9 mouse cellular contexts compared by ENCODE assay signal in genomic region chr17:78272713-78273483, GRCm38 (mm10).
A peak's percentile ranks its signal among the peaks of the same experiment; 100 is the strongest.
DNase-seq lines count a peak whose midpoint lies in the region; ATAC-seq lines count a peak whose summit lies in the region.
"Had no signal": no experiment of that assay in that cellular context is flagged by ENCODE, and none has a peak within 500 bp of the region (broad histone marks: within the 10 kb centered on the region; RNA-seq: fewer than 3 reads in every experiment).

No protein-coding gene starts in this region.

- no peak overlapping the region for H3K4me3 ChIP-seq in heart, embryonic 11.5 days (ENCODE audit: low read depth, low read length)
- H3K4me3 ChIP-seq in midbrain, embryonic 10.5 days, result no peak overlapping the region
- H3K4me3 ChIP-seq in midbrain, embryonic 11.5 days (ENCODE audit: low read depth, low read length), result no peak overlapping the region
- no peak overlapping the region for H3K4me3 ChIP-seq in intestine, embryonic 15.5 days (replicated peaks)
- no peak overlapping the region for H3K4me3 ChIP-seq in stomach, embryonic 14.5 days (ENCODE audit: low read depth, low read length)

- 75% methylated on average over 8 of the region's 8 CpGs for WGBS in heart, embryonic 11.5 days (ENCODE audit: insufficient replicate concordance)
- 85% methylated on average over 8 of the region's 8 CpGs for WGBS in midbrain, embryonic 10.5 days
- 69% methylated on average over 8 of the region's 8 CpGs for WGBS in midbrain, embryonic 11.5 days
- WGBS in intestine, embryonic 15.5 days, result 58% methylated on average over 8 of the region's 8 CpGs
- WGBS in stomach, embryonic 14.5 days, result 56% methylated on average over 8 of the region's 8 CpGs

- H3K9ac ChIP-seq in heart, embryonic 11.5 days (ENCODE audit: low read depth, low read length), result no peak overlapping the region
- no peak overlapping the region for H3K9ac ChIP-seq in midbrain, embryonic 11.5 days (ENCODE audit: low read length)
- no peak overlapping the region for H3K9ac ChIP-seq in intestine, embryonic 15.5 days
- H3K9ac ChIP-seq in stomach, embryonic 14.5 days (replicated peaks; ENCODE audit: low read depth, low read length), result no peak overlapping the region

- H3K36me3 ChIP-seq in heart, embryonic 11.5 days (ENCODE audit: control insufficient read depth, insufficient read depth, low read length), result no peaks in the 10 kb centered on the region
- H3K36me3 ChIP-seq in midbrain, embryonic 10.5 days, result no peaks in the 10 kb centered on the region
- H3K36me3 ChIP-seq in midbrain, embryonic 11.5 days (ENCODE audit: control insufficient read depth, insufficient read depth, low read length), result no peaks in the 10 kb centered on the region
- no peaks in the 10 kb centered on the region for H3K36me3 ChIP-seq in intestine, embryonic 15.5 days
- no peaks in the 10 kb centered on the region for H3K36me3 ChIP-seq in stomach, embryonic 14.5 days (ENCODE audit: control insufficient read depth, insufficient read depth, low read length)

- DNase-seq in heart, adult 11 months, result peak; percentile 92
- no peak for DNase-seq in midbrain, embryonic 10.5 days (ENCODE audit: low spot score)
- no peak for DNase-seq in midbrain, embryonic 11.5 days (ENCODE audit: low spot score, missing footprints)
- no peak for DNase-seq in urinary bladder, postnatal 25 days (ENCODE audit: low spot score)
- DNase-seq in left cerebral cortex, adult 11 months (ENCODE audit: low spot score), result no peak
- DNase-seq: cerebellum, adult 11-12 months had no signal

- H3K27ac ChIP-seq in heart, embryonic 11.5 days (ENCODE audit: low read depth, low read length), result no peak overlapping the region
- H3K27ac ChIP-seq in midbrain, embryonic 10.5 days (replicated peaks), result peak overlapping the region; percentile 49
- H3K27ac ChIP-seq in midbrain, embryonic 11.5 days (ENCODE audit: low read depth, low read length), result no peak overlapping the region
- H3K27ac ChIP-seq in intestine, embryonic 15.5 days, result 0 out of 2 replicates have a peak overlapping the region, but pooled peaks have one; percentile 11
- H3K27ac ChIP-seq in stomach, embryonic 14.5 days (ENCODE audit: low read length), result peak overlapping the region; percentile 63; the same call in 1 of the 2 replicates

- H3K27me3 ChIP-seq in heart, embryonic 11.5 days (ENCODE audit: control insufficient read depth, insufficient read depth, low read length), result no peaks in the 10 kb centered on the region
- no peaks in the 10 kb centered on the region for H3K27me3 ChIP-seq in midbrain, embryonic 10.5 days (ENCODE audit: low read depth, poor library complexity, severe bottlenecking)
- H3K27me3 ChIP-seq in midbrain, embryonic 11.5 days (ENCODE audit: control insufficient read depth, insufficient read depth, low read length), result no peaks in the 10 kb centered on the region
- H3K27me3 ChIP-seq in intestine, embryonic 15.5 days (replicated peaks), result no peaks in the 10 kb centered on the region
- no peaks in the 10 kb centered on the region for H3K27me3 ChIP-seq in stomach, embryonic 14.5 days (ENCODE audit: control insufficient read depth, insufficient read depth, low read length)

- ATAC-seq in heart, embryonic 11.5 days (replicated peaks; ENCODE audit: insufficient number of reproducible peaks, low FRiP score, low TSS enrichment), result no peak
- ATAC-seq in midbrain, embryonic 11.5 days (ENCODE audit: low FRiP score), result no peak
- ATAC-seq in intestine, embryonic 15.5 days, result peak; percentile 13; the same call in 1 of the 2 replicates
- no peak for ATAC-seq in stomach, embryonic 14.5 days (ENCODE audit: insufficient number of reproducible peaks, insufficient read depth, low FRiP score, low read depth)

- no peak overlapping the region for H3K4me2 ChIP-seq in heart, embryonic 11.5 days
- H3K4me2 ChIP-seq in midbrain, embryonic 11.5 days, result no peak overlapping the region
- H3K4me2 ChIP-seq in intestine, embryonic 15.5 days (replicated peaks), result peak overlapping the region; percentile 7; the same call in 1 of the 2 replicates
- H3K4me2 ChIP-seq in stomach, embryonic 14.5 days (replicated peaks; ENCODE audit: low read depth, low read length), result no peak overlapping the region

- peaks cover 8% of the 10 kb centered on the region; the same call in 1 of the 2 replicates for H3K4me1 ChIP-seq in heart, embryonic 11.5 days (ENCODE audit: control insufficient read depth, insufficient read depth, low read length)
- peaks cover 48% of the 10 kb centered on the region for H3K4me1 ChIP-seq in midbrain, embryonic 10.5 days
- H3K4me1 ChIP-seq in midbrain, embryonic 11.5 days (ENCODE audit: control insufficient read depth, insufficient read depth, low read length), result peaks cover 19% of the 10 kb centered on the region
- H3K4me1 ChIP-seq in intestine, embryonic 15.5 days (replicated peaks), result peaks cover 26% of the 10 kb centered on the region
- H3K4me1 ChIP-seq in stomach, embryonic 14.5 days (ENCODE audit: control insufficient read depth, insufficient read depth, low read length), result peaks cover 24% of the 10 kb centered on the region

- H3K9me3 ChIP-seq in heart, embryonic 11.5 days (replicated peaks; ENCODE audit: control insufficient read depth, low read length), result no peaks in the 10 kb centered on the region
- H3K9me3 ChIP-seq in midbrain, embryonic 10.5 days (replicated peaks), result no peaks in the 10 kb centered on the region
- H3K9me3 ChIP-seq in midbrain, embryonic 11.5 days (ENCODE audit: control insufficient read depth, low read length), result no peaks in the 10 kb centered on the region
- no peaks in the 10 kb centered on the region for H3K9me3 ChIP-seq in intestine, embryonic 15.5 days
- no peaks in the 10 kb centered on the region for H3K9me3 ChIP-seq in stomach, embryonic 14.5 days (ENCODE audit: control insufficient read depth, low read depth, low read length)

Comparison
In these comparisons a context has a peak if more than half of its experiments do, and no peak if none do; other contexts are left out.
1. H3K27ac ChIP-seq: peak in midbrain, embryonic 10.5 days (single experiment), intestine, embryonic 15.5 days (single experiment) and stomach, embryonic 14.5 days (single experiment); none in heart, embryonic 11.5 days (single experiment) and midbrain, embryonic 11.5 days (single experiment).